Mouse (Mus musculus): ENCODE data around the gene Oasl1. TPM values are rescaled to one million over a fixed set of nuclear protein-coding genes. Genes with fewer than 3 reads are reported as not detected.

Gene Oasl1
- total RNA-seq, 1 experiment from 2014 or later = 1.8 TPM

DNA sequence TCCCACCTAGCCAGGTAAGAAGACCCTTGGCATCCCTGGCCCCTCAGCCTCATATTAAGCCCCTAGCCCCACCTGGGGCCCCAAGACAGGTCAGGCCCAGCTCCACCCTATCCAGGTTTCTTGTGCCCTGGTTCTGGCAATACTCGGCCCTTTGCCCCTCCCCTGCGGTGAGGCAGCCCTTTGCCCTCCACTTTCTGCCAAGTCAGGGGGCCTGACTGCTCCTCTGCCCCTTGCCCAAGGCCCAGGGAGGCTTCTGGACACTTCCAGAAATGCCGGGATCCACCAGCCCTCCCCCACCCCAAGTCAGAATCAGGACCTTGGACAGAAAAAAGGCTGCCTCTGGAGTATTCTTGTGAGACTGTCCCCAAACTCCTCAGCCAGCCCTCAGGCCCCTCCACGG, 46.0 kb downstream of the Oasl1 start:
- no peak for DNase-seq

- DNase-seq = no peak
These were observed 46.7 kb downstream of the Oasl1 start for GRCm38 (mm10) chr5:114969609-114970215.

DNA sequence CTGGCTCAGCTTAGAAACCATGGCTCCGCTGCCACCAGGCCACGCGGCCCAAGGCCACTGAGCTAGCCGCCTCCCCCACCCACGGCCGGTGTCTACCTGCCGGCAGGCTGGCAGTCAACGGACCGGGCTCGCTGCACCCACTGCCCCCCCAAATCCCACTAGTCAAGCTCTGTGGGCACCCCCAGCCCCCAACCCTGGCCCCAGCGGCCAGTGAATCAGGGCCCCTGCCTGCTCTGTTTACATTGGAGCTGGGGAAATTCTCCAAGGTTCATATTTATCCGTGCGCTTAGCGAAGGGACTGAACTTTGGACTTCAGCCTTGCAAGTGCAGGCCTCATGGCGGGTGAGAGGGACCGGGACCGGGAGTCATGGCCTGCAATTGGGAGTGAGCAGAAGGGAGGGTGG, 47.8 kb downstream of the Oasl1 start, which contains the start of gene Hnf1a:
Hnf1a (minus strand) TSS at position 271 of the 404 bp plus-strand sequence.
- no peak for DNase-seq

GRCm38 (mm10) chr5:114972201-114972600, 49.2 kb downstream of the Oasl1 start:
- no peak for DNase-seq

GRCm38 (mm10) chr5:114973131-114973530, 50.1 kb downstream of the Oasl1 start:
- DNase-seq = no peak

DNA sequence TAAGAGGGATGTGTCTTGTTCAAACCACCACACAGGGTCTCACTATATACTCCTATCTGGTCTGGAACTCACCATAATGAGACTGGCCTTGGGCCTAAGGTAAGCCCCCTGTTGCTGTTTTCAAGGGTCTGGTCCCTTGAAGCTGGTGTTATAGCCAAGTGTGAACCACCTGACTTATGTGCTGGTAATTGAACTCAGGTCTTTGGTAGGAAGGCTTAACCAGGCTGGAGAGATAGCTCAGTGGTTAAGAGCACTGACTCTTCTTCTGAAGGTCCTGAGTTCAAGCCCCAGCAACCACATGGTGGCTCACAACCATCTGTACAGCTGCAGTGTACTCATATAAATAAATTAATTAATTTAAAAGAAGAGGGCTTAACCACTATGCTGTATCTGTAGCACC, 53.9 kb downstream of the Oasl1 start:
- no peak for DNase-seq

DNA sequence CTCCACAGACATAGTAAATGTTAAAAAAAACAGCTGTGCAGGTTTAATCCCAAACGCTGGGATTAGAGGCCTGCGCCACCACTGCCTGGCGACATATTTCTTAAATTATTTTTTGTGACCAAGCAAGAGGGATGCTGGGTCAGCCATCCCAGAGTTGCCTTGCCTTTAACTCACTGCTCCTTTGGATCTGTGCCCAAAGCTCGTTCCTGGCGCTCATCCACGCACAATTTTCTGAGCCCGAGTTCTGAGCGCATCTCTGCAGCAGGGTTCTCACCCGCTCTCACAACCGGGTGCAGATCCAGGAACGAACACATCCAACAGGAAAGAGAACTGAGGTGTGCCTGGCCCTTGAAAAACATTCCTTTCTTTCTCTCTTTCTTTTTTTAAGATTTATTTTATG, 55.4 kb downstream of the Oasl1 start:
- peak; percentile 20 for DNase-seq

DNA sequence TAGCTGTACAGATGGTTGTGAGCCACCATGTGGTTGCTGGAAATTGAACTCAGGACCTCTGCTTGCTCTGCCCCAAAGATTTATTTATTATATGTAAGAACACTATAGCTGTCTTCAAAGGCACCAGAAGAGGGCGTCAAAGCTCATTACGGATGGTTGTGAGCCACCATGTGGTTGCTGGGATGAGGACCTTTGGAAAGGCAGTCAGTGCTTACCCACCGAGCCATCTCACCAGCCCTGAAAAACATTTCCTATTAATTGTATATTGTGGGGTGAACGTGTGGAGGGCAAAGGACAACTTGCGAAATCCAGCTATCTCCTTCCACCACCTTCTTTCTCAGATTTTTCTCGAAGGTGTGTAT, 55.8 kb downstream of the Oasl1 start:
- no peak for DNase-seq

- peak; percentile 68 for DNase-seq
These were observed 56.4 kb downstream of the Oasl1 start for GRCm38 (mm10) chr5:114979250-114980121.

- no peak for DNase-seq
These were observed 57.2 kb downstream of the Oasl1 start for GRCm38 (mm10) chr5:114980122-114980748.

GRCm38 (mm10) chr5:114982001-114982400, 59.0 kb downstream of the Oasl1 start:
- no peak for DNase-seq

GRCm38 (mm10) chr5:114985074-114985473, 62.0 kb downstream of the Oasl1 start:
- no peak for DNase-seq

Other genes starting within 250 kb of the Oasl1 start
- gene Gltp, start 232.3 kb upstream of the Oasl1 start, total RNA-seq (2021) = 61.9 and 66.2 TPM in 2 replicates
- 13.5 and 14.6 TPM in 2 replicates for gene Tchp, start 215.5 kb upstream of the Oasl1 start, total RNA-seq (2021)
- gene Ankrd13a, start 148.6 kb upstream of the Oasl1 start, total RNA-seq (2021) = 74.6 and 93.8 TPM in 2 replicates
- gene Git2, start 147.7 kb upstream of the Oasl1 start, total RNA-seq (2021) = 50.4 and 52.3 TPM in 2 replicates
- gene 1500011B03Rik, start 99.8 kb upstream of the Oasl1 start, total RNA-seq (2021) = 35.7 and 47.5 TPM in 2 replicates
- gene 4930519G04Rik, start 69.6 kb upstream of the Oasl1 start, total RNA-seq (2021) = not detected in 2 replicates
- 0.09 TPM in 1 of 2 replicates, not detected in the other for gene Gm9936, start 64.6 kb upstream of the Oasl1 start, total RNA-seq (2021)
- gene Oasl2, start 26.3 kb upstream of the Oasl1 start, total RNA-seq (2021) = 10.7 and 18.9 TPM in 2 replicates
- 34.0 and 46.2 TPM in 2 replicates for gene 2210016L21Rik, start 18.9 kb downstream of the Oasl1 start, total RNA-seq (2021)
- gene Hnf1a, start 47.9 kb downstream of the Oasl1 start, total RNA-seq (2021) = 0.29 TPM in 1 of 2 replicates, not detected in the other
- 52.2 and 59.0 TPM in 2 replicates for gene Sppl3, start 87.9 kb downstream of the Oasl1 start, total RNA-seq (2021)
- not detected in 2 replicates for gene Gm10401, start 175.1 kb downstream of the Oasl1 start, total RNA-seq (2021)
- 181 and 197 TPM in 2 replicates for gene Acads, start 196.1 kb downstream of the Oasl1 start, total RNA-seq (2021)
- 36.2 and 41.3 TPM in 2 replicates for gene Unc119b, start 211.7 kb downstream of the Oasl1 start, total RNA-seq (2021)
- gene Mlec, start 234.9 kb downstream of the Oasl1 start, total RNA-seq (2021) = 139 and 194 TPM in 2 replicates